24 mouse cellular contexts compared by ENCODE assay signal in genomic region chr11:48810142-48810541, GRCm38 (mm10). TPM values are rescaled to one million over a fixed set of nuclear protein-coding genes. Genes with fewer than 3 reads are reported as not detected.
DNase-seq lines count a peak whose midpoint lies in the region; ATAC-seq and TF ChIP-seq lines count a peak whose summit lies in the region.
"Had no signal": no experiment of that assay in that cellular context is flagged by ENCODE, and none has a peak within 500 bp of the region (broad histone marks: within the 10 kb centered on the region; RNA-seq: fewer than 3 reads in every experiment).

No protein-coding gene starts in this region.

- no peak for TF ChIP-seq RAD21 in MEL (IDR thresholded peaks at IDR 0.05; ENCODE audit: low read depth, low read length)

- H3K4me1 ChIP-seq in liver, embryonic 12.5 days = peaks cover 36% of the 10 kb centered on the region
- H3K4me1 ChIP-seq in liver, embryonic 11.5 days (replicated peaks; ENCODE audit: control insufficient read depth, insufficient read depth, low read length) = peaks cover 11% of the 10 kb centered on the region
- H3K4me1 ChIP-seq in MEL (ENCODE audit: control insufficient read depth in 1 of 2, insufficient read depth in 2 of 2, low read length in 2 of 2) = peaks cover 11% of the 10 kb centered on the region in 2 experiments
- H3K4me1 ChIP-seq: embryonic facial prominence, embryonic 12.5 days had no signal

- H3K27ac ChIP-seq in liver, embryonic 12.5 days = peak overlapping the region; percentile 41; the same call in 1 of the 2 replicates
- no peak overlapping the region for H3K27ac ChIP-seq in liver, embryonic 11.5 days (ENCODE audit: low read depth, low read length)
- H3K27ac ChIP-seq in MEL (ENCODE audit: control insufficient read depth, low read depth, low read length) = no peak overlapping the region
- H3K27ac ChIP-seq: embryonic facial prominence, embryonic 10.5 days; embryonic facial prominence, embryonic 12.5 days; forebrain, embryonic 13.5 days; forebrain, embryonic 15.5 days had no signal

- H3K4me2 ChIP-seq in liver, embryonic 12.5 days = no peak overlapping the region
- no peak overlapping the region for H3K4me2 ChIP-seq in liver, embryonic 11.5 days
- H3K4me2 ChIP-seq: embryonic facial prominence, embryonic 12.5 days; forebrain, embryonic 13.5 days; forebrain, embryonic 15.5 days had no signal

- DNase-seq in liver, embryonic 11.5 days (ENCODE audit: low spot score) = no peak
- peak; percentile 66 for DNase-seq in MEL (ENCODE audit: low read depth, low spot score)
- DNase-seq in layer of hippocampus, adult 9-10 months (ENCODE audit: low spot score) = no peak
- DNase-seq in kidney, postnatal 4 days = no peak
- DNase-seq: adrenal gland, adult 8-10 months; adrenal gland, postnatal 14 days; adrenal gland, postnatal 36 days; B cell, adult 2 months; cerebellum, adult 11-12 months; cerebellum, adult 2 months; cerebellum, adult 9-10 months; cerebellum, postnatal 10 days; cerebellum, postnatal 25 days; forebrain, postnatal 0 days had no signal

- H3K9me3 ChIP-seq in liver, embryonic 12.5 days (replicated peaks) = no peaks in the 10 kb centered on the region
- no peaks in the 10 kb centered on the region for H3K9me3 ChIP-seq in liver, embryonic 11.5 days (ENCODE audit: control insufficient read depth, low read length)
- H3K9me3 ChIP-seq in MEL (replicated peaks; ENCODE audit: insufficient read depth, low read length) = no peaks in the 10 kb centered on the region
- H3K9me3 ChIP-seq: embryonic facial prominence, embryonic 10.5 days; embryonic facial prominence, embryonic 12.5 days; forebrain, embryonic 13.5 days; forebrain, embryonic 15.5 days; G1E had no signal

- H3K79me2 ChIP-seq in MEL (ENCODE audit: control insufficient read depth, insufficient read depth, low read length, poor library complexity) = peaks cover 12% of the 10 kb centered on the region; the same call in 1 of the 2 replicates

- H3K27me3 ChIP-seq in liver, embryonic 12.5 days (replicated peaks) = no peaks in the 10 kb centered on the region
- H3K27me3 ChIP-seq in liver, embryonic 11.5 days (replicated peaks; ENCODE audit: control insufficient read depth, insufficient read depth, low read length) = no peaks in the 10 kb centered on the region
- H3K27me3 ChIP-seq in MEL (ENCODE audit: control insufficient read depth in 1 of 2, insufficient read depth in 2 of 2, low read length in 2 of 2) = no peaks in the 10 kb centered on the region
- H3K27me3 ChIP-seq: CH12.LX; embryonic facial prominence, embryonic 12.5 days; forebrain, embryonic 13.5 days; forebrain, embryonic 15.5 days had no signal

- 46% methylated on average over 2 of the region's 2 CpGs for WGBS in liver, embryonic 12.5 days (ENCODE audit: insufficient replicate concordance)
- WGBS in liver, embryonic 11.5 days = 78% methylated on average over 2 of the region's 2 CpGs

- ATAC-seq in liver, embryonic 12.5 days = no peak
- ATAC-seq in liver, embryonic 11.5 days (replicated peaks; ENCODE audit: low FRiP score) = no peak
- ATAC-seq in megakaryocyte progenitor cell, adult 5-6 weeks (replicated peaks; ENCODE audit: poor library complexity) = 0 out of 2 replicates have a peak, but pooled peaks have one; percentile 9
- ATAC-seq: activated CD4-positive, CD25-positive, alpha-beta regulatory T cell, adult 4 months; CD4-positive, CD25-positive, alpha-beta regulatory T cell, adult 4 months; forebrain, embryonic 13.5 days; forebrain, embryonic 15.5 days; forebrain, postnatal 0 days had no signal

- H3K9ac ChIP-seq in liver, embryonic 12.5 days = no peak overlapping the region
- H3K9ac ChIP-seq in liver, embryonic 11.5 days (ENCODE audit: low read depth, low read length) = no peak overlapping the region
- no peak overlapping the region for H3K9ac ChIP-seq in MEL (ENCODE audit: control insufficient read depth, low read depth, low read length, poor library complexity, severe bottlenecking)
- H3K9ac ChIP-seq: embryonic facial prominence, embryonic 12.5 days; forebrain, embryonic 13.5 days; forebrain, embryonic 15.5 days; forebrain, postnatal 0 days had no signal

- H3K36me3 ChIP-seq in liver, embryonic 12.5 days = peaks cover 95% of the 10 kb centered on the region
- H3K36me3 ChIP-seq in liver, embryonic 11.5 days (ENCODE audit: control insufficient read depth, insufficient read depth, low read length) = peaks cover 44% of the 10 kb centered on the region
- H3K36me3 ChIP-seq in MEL (ENCODE audit: control insufficient read depth in 1 of 2, insufficient read depth in 2 of 2, low read length in 2 of 2) = peaks cover 12 to 32% of the 10 kb centered on the region in 2 experiments

- no peak overlapping the region for H3K4me3 ChIP-seq in liver, embryonic 12.5 days
- no peak overlapping the region for H3K4me3 ChIP-seq in liver, embryonic 11.5 days (ENCODE audit: low read depth, low read length)
- no peak overlapping the region for H3K4me3 ChIP-seq in MEL (ENCODE audit: control insufficient read depth in 1 of 2, insufficient read depth in 1 of 2, low read depth in 2 of 2, low read length in 2 of 2)
- H3K4me3 ChIP-seq: embryonic facial prominence, embryonic 10.5 days; embryonic facial prominence, embryonic 12.5 days; forebrain, embryonic 13.5 days; forebrain, embryonic 15.5 days had no signal

- TF ChIP-seq CTCF in MEL (IDR thresholded peaks at IDR 0.05 in 2 of 3, conservative IDR thresholded peaks at IDR 0.05 in 1 of 3; ENCODE audit: control insufficient read depth in 1 of 3, insufficient read depth in 1 of 3, low read depth in 2 of 3, low read length in 3 of 3, poor library complexity in 1 of 3, severe bottlenecking in 1 of 3) = no peak

- TF ChIP-seq EP300 in MEL (IDR thresholded peaks at IDR 0.05; ENCODE audit: low read depth in 1 of 2, low read length in 2 of 2) = peak; percentile 35 to 53; a peak in 3 of 4 replicates

- TF ChIP-seq POLR2A in MEL (IDR thresholded peaks at IDR 0.05; ENCODE audit: control insufficient read depth in 1 of 2, insufficient read depth in 1 of 2, low read depth in 1 of 2, low read length in 2 of 2, poor library complexity in 1 of 2) = no peak

TF ChIP-seq in MEL, 35 proteins besides CTCF, POLR2A, EP300 and RAD21:
- TF ChIP-seq BHLHE40 (IDR thresholded peaks at IDR 0.05; ENCODE audit: borderline replicate concordance, low read depth, low read length) (no peak), ZKSCAN1 (IDR thresholded peaks at IDR 0.05; ENCODE audit: low read depth, low read length) (no peak), MXI1 (IDR thresholded peaks at IDR 0.05; ENCODE audit: low read depth, low read length) (peak; percentile 35; the same call in 1 of the 2 replicates), TBP (IDR thresholded peaks at IDR 0.05; ENCODE audit: low read depth, low read length) (no peak), ETS1 (IDR thresholded peaks at IDR 0.05; ENCODE audit: low read depth, low read length) (peak; percentile 55; the same call in 1 of the 2 replicates), SIN3A (IDR thresholded peaks at IDR 0.05; ENCODE audit: low read length) (peak; percentile 51; the same call in 1 of the 2 replicates)

RNA-seq across cellular contexts. Expression of gene Trim41, which starts 7.0 kb away (rescaled TPM):
- 2.1 and 2.3 TPM in 2 replicates for polyA plus RNA-seq in liver, embryonic 12.5 days (2016; fragmentation: Nextera tagmentation; extraction: Ambion mirVana)
- 3.5 and 4.5 TPM in 2 replicates for polyA plus RNA-seq in liver, embryonic 11.5 days (2014; fragmentation: Nextera tagmentation; extraction: Ambion mirVana)
- 31.6 and 37.0 TPM in 2 replicates for total RNA-seq in MEL (2012; rRNA removed)
- polyA plus RNA-seq in MEL (2012; ENCODE audit: insufficient read depth in 1 of 2, insufficient read length in 2 of 2, low read depth in 1 of 2, low replicate concordance in 2 of 2, missing spikeins in 1 of 2) = 10 to 100 TPM; 56.4 to 76.3 TPM
- 11.7 and 12.6 TPM in 2 replicates for total RNA-seq in megakaryocyte progenitor cell, adult 5-6 weeks (2015)
- 63.3 and 72.7 TPM in 2 replicates for total RNA-seq in megakaryocyte progenitor cell, adult 5-6 weeks (2017)

RNA-seq across cellular contexts. Expression of gene Rack1, which starts 10.0 kb away (rescaled TPM):
- 735 and 768 TPM in 2 replicates for polyA plus RNA-seq in liver, embryonic 12.5 days (2016; fragmentation: Nextera tagmentation; extraction: Ambion mirVana)
- polyA plus RNA-seq in liver, embryonic 11.5 days (2014; fragmentation: Nextera tagmentation; extraction: Ambion mirVana) = 1,154 and 1,248 TPM in 2 replicates
- total RNA-seq in MEL (2012; rRNA removed) = 5,378 and 5,815 TPM in 2 replicates
- 1,000 to 10,000 TPM in 1 of 2 experiments, 100 to 1,000 TPM in 1; 376 to 4,421 TPM for polyA plus RNA-seq in MEL (2012; ENCODE audit: insufficient read depth in 1 of 2, insufficient read length in 2 of 2, low read depth in 1 of 2, low replicate concordance in 2 of 2, missing spikeins in 1 of 2)
- total RNA-seq in megakaryocyte progenitor cell, adult 5-6 weeks (2015) = 3,057 and 3,071 TPM in 2 replicates
- 1,485 and 1,729 TPM in 2 replicates for total RNA-seq in megakaryocyte progenitor cell, adult 5-6 weeks (2017)

RNA-seq across cellular contexts. Expression of gene Trim7, which starts 15.8 kb away (rescaled TPM):
- polyA plus RNA-seq in liver, embryonic 12.5 days (2016; fragmentation: Nextera tagmentation; extraction: Ambion mirVana) = not detected in 2 replicates
- polyA plus RNA-seq in liver, embryonic 11.5 days (2014; fragmentation: Nextera tagmentation; extraction: Ambion mirVana) = 0.18 and 0.38 TPM in 2 replicates
- total RNA-seq in MEL (2012; rRNA removed) = 0.72 and 0.81 TPM in 2 replicates
- polyA plus RNA-seq in MEL (2012; ENCODE audit: insufficient read depth in 1 of 2, insufficient read length in 2 of 2, low read depth in 1 of 2, low replicate concordance in 2 of 2, missing spikeins in 1 of 2) = 1 to 10 TPM in 1 of 2 experiments, not detected in 1; 1.3 TPM
- 0.12 and 0.32 TPM in 2 replicates for total RNA-seq in megakaryocyte progenitor cell, adult 5-6 weeks (2015)
- total RNA-seq in megakaryocyte progenitor cell, adult 5-6 weeks (2017) = 0.51 and 3.5 TPM in 2 replicates

RNA-seq across cellular contexts. Expression of gene Gm12184, which starts 16.3 kb away (rescaled TPM):
- 4.1 and 5.0 TPM in 2 replicates for polyA plus RNA-seq in liver, embryonic 12.5 days (2016; fragmentation: Nextera tagmentation; extraction: Ambion mirVana)
- polyA plus RNA-seq in liver, embryonic 11.5 days (2014; fragmentation: Nextera tagmentation; extraction: Ambion mirVana) = 6.2 and 7.6 TPM in 2 replicates
- 7.1 and 10.9 TPM in 2 replicates for total RNA-seq in MEL (2012; rRNA removed)
- 10 to 100 TPM in 1 of 2 experiments, not detected in 1; 15.3 TPM for polyA plus RNA-seq in MEL (2012; ENCODE audit: insufficient read depth in 1 of 2, insufficient read length in 2 of 2, low read depth in 1 of 2, low replicate concordance in 2 of 2, missing spikeins in 1 of 2)
- total RNA-seq in megakaryocyte progenitor cell, adult 5-6 weeks (2015) = 4.6 and 6.8 TPM in 2 replicates
- 14.6 and 22.1 TPM in 2 replicates for total RNA-seq in megakaryocyte progenitor cell, adult 5-6 weeks (2017)

Comparison
In these comparisons a context has a peak if more than half of its experiments do, and no peak if none do; other contexts are left out.
1. RNA of gene Trim41, which starts 7.0 kb away (polyA plus RNA-seq): 56.4 to 76.3 TPM in MEL; 3.5 to 4.5 TPM in liver, embryonic 11.5 days and 2.1 to 2.3 TPM in liver, embryonic 12.5 days; every median in the first group is over 10 times any median in the second.